Mouse (Mus musculus) ES-E14 (cell line): ENCODE results near the gene Tfip11. TPM values are rescaled to one million over a fixed set of nuclear protein-coding genes. Genes with fewer than 3 reads are reported as not detected.
A peak's percentile ranks its signal among the peaks of the same experiment; 100 is the strongest.

ENCODE experiments used
- DNase-seq: peaks from one replicate; pipeline ENCODE4 v3.0.0-alpha.2; 2013; ENCODE audit warnings: low read depth, low spot score
- H3K27ac ChIP-seq: 2 replicates; pipeline ENCODE4 v1.5.1; 2012; ENCODE audit warnings: low read depth, mild to moderate bottlenecking, low read length, moderate library complexity, mixed read lengths; ENCODE audit not compliant: poor library complexity, insufficient read depth, severe bottlenecking
- H3K36me3 ChIP-seq: 2 replicates; pipeline ENCODE4 v1.6.1; 2012; ENCODE audit warnings: mild to moderate bottlenecking, low read length, moderate library complexity, mixed read lengths; ENCODE audit not compliant: control insufficient read depth, poor library complexity, insufficient read depth, severe bottlenecking
- H3K4me1 ChIP-seq, 2 experiments: fragments of 150-350 bp in 1 of 2; sonication (generic) in 1 of 2; 2 replicates each; pipeline ENCODE4 v1.6.1; 2012; ENCODE audit warnings: low read length in 2 of 2, mild to moderate bottlenecking in 1 of 2, mixed read lengths in 1 of 2; ENCODE audit not compliant: control insufficient read depth in 2 of 2, insufficient read depth in 2 of 2, poor library complexity in 1 of 2
- H3K4me3 ChIP-seq, 2 experiments: fragments of 150-350 bp in 1 of 2; sonication (generic) in 1 of 2; 2 replicates each; pipeline ENCODE4 v1.5.1; 2012; ENCODE audit warnings: low read length in 2 of 2, low read depth in 1 of 2, mild to moderate bottlenecking in 1 of 2, mixed read lengths in 1 of 2; ENCODE audit not compliant: insufficient read depth in 1 of 2, poor library complexity in 1 of 2, severe bottlenecking in 1 of 2
- H3K9ac ChIP-seq: 2 replicates; pipeline ENCODE4 v1.6.1; 2012; ENCODE audit warnings: low read depth, mild to moderate bottlenecking, low read length, mixed read lengths; ENCODE audit not compliant: poor library complexity, insufficient read depth, severe bottlenecking
- H3K9me3 ChIP-seq: fragments of 150-350 bp; sonication (generic); 2 replicates; pipeline ENCODE4 v1.6.1; 2012; ENCODE audit warnings: low read depth, mild to moderate bottlenecking, low read length; ENCODE audit not compliant: control insufficient read depth, insufficient read depth
- CHD2 ChIP-seq: IDR thresholded peaks from 2 replicates; pipeline ENCODE4 v1.6.1; 2014; ENCODE audit warnings: mild to moderate bottlenecking, low read depth, low read length, inconsistent platforms
- HCFC1 ChIP-seq: IDR thresholded peaks from 2 replicates; pipeline ENCODE4 v1.6.1; 2012; ENCODE audit warnings: low read length, inconsistent platforms, borderline replicate concordance; ENCODE audit not compliant: insufficient read depth
- MAFK ChIP-seq: IDR thresholded peaks from 2 replicates; pipeline ENCODE4 v1.6.1; 2014; ENCODE audit warnings: mild to moderate bottlenecking, low read depth, low read length, inconsistent platforms; ENCODE audit not compliant: insufficient read depth
- ZC3H11A ChIP-seq: IDR thresholded peaks from 2 replicates; pipeline ENCODE4 v1.6.1; 2012; ENCODE audit warnings: low read depth, mild to moderate bottlenecking, inconsistent platforms, low read length, borderline replicate concordance
- ZNF384 ChIP-seq: IDR thresholded peaks from 2 replicates; pipeline ENCODE4 v1.6.1; 2012; ENCODE audit warnings: low read depth, low read length, inconsistent platforms
- in situ Hi-C, 2 experiments: fragments of 600-800 bp; cut with MboI; formaldehyde crosslinking; loops; one replicate each; pipeline ENCODE4 v1.15.1; 2025; ENCODE audit warnings: low sequenced_read_pairs in 2 of 2, inconsistent platforms in 1 of 2; ENCODE audit not compliant: unreplicated experiment in 2 of 2
- total RNA-seq: library from RNA; depleted of rRNA; stranded (reverse); fragments of 300-350 nt; gene quantifications from 2 replicates; pipeline ENCODE4 v1.2.3, GENCODE M21; 2012

Gene Tfip11
- total RNA-seq, 1 experiment, result 38.9 TPM

- Histone ChIP-seq H3K27ac (no peak overlapping the region), H3K36me3 (peaks cover 10% of the 10 kb centered on the region; the same call in 1 of the 2 replicates), H3K9me3 (no peaks in the 10 kb centered on the region), H3K9ac (no peak overlapping the region), H3K4me3 (peak overlapping the region in 1 of 2 experiments; percentile 11; a peak in 1 of 4 replicates), H3K4me1 (peaks cover 2 to 3% of the 10 kb centered on the region in 2 experiments; a peak in 1 of 4 replicates)
- in situ Hi-C loops, result no loop called here
- no peak for DNase-seq
- TF ChIP-seq CHD2, result no peak
- no peak for TF ChIP-seq ZC3H11A
- no peak for TF ChIP-seq HCFC1
- no peak for TF ChIP-seq ZNF384
- TF ChIP-seq MAFK, result no peak
Measured at GRCm38 (mm10) chr5:112355493-112355892, 29.3 kb downstream of the Tfip11 start.

GRCm38 (mm10) chr5:112355910-112356309 is 29.8 kb downstream of the Tfip11 start, which contains the start of gene Gm6583:
Gm6583 (minus strand) TSS chr5:112356033.
- Histone ChIP-seq H3K9ac (no peak within 1 kb of the TSS), H3K4me1 (peaks cover 2 to 3% of the 10 kb centered on the region in 2 experiments; a peak in 1 of 4 replicates), H3K27ac (no peak within 1 kb of the TSS), H3K36me3 (peaks cover 10% of the 10 kb centered on the region; the same call in 1 of the 2 replicates), H3K9me3 (no peaks in the 10 kb centered on the region), H3K4me3 (peak within 1 kb of the TSS in 1 of 2 experiments; percentile 11; a peak in 1 of 4 replicates)
- no peak for DNase-seq
- in situ Hi-C loops, result no loop called here
- TF ChIP-seq CHD2, result no peak
- no peak for TF ChIP-seq HCFC1
- no peak for TF ChIP-seq MAFK
- no peak for TF ChIP-seq ZNF384
- no peak for TF ChIP-seq ZC3H11A

GRCm38 (mm10) chr5:112356322-112356721 is 30.2 kb downstream of the Tfip11 start:
- Histone ChIP-seq H3K9ac (no peak overlapping the region), H3K4me3 (no peak overlapping the region), H3K4me1 (peaks cover 2 to 3% of the 10 kb centered on the region in 2 experiments; a peak in 1 of 4 replicates), H3K9me3 (no peaks in the 10 kb centered on the region), H3K27ac (no peak overlapping the region), H3K36me3 (peaks cover 10% of the 10 kb centered on the region; the same call in 1 of the 2 replicates)
- DNase-seq, result no peak
- in situ Hi-C loops, result no loop called here
- TF ChIP-seq ZC3H11A (no peak), MAFK (no peak), ZNF384 (no peak), HCFC1 (no peak), CHD2 (no peak)

GRCm38 (mm10) chr5:112359520-112359919 is 33.4 kb downstream of the Tfip11 start:
- in situ Hi-C loops, result no loop called here
- Histone ChIP-seq H3K4me3 (no peak overlapping the region), H3K27ac (no peak overlapping the region), H3K9me3 (no peaks in the 10 kb centered on the region), H3K9ac (no peak overlapping the region), H3K36me3 (peaks cover 11% of the 10 kb centered on the region; the same call in 1 of the 2 replicates), H3K4me1 (peaks cover 2 to 4% of the 10 kb centered on the region in 2 experiments; a peak in 1 of 4 replicates)
- no peak for DNase-seq
- no peak for TF ChIP-seq HCFC1
- no peak for TF ChIP-seq ZNF384
- TF ChIP-seq CHD2, result no peak
- TF ChIP-seq ZC3H11A, result no peak
- TF ChIP-seq MAFK, result no peak
